Mouse (Mus musculus) layer of hippocampus, postnatal 14 days (tissue): ENCODE measurements around the gene Wdr41. TPM values are rescaled to one million over a fixed set of nuclear protein-coding genes. Genes with fewer than 3 reads are reported as not detected.

Experiments used
- DNase-seq, 2 experiments: peaks; one replicate each; pipeline ENCODE4 v3.0.0; 2021 to 2022; ENCODE audit warnings: low spot score in 2 of 2, mixed read lengths in 1 of 2
- long read RNA-seq, 2 experiments: library from polyadenylated mRNA; stranded (forward); transcript quantifications; one replicate each; pipeline ENCODE4 v2.0.0; 2021
- total RNA-seq, 2 experiments: library from RNA; stranded (reverse); gene quantifications; 2 replicates each; pipeline ENCODE4 v1.2.3; 2021

Wdr41 gene
- total RNA-seq = 10 to 100 TPM; 22.5 to 23.7 TPM
- long read RNA-seq, experiment 1, partial matches to known transcripts = 1 of 12 reads
- long read RNA-seq, experiment 1, other reads (novel, unspliced or antisense) = 11 of 12 reads
- long read RNA-seq, experiment 2, partial matches to known transcripts = 1 of 15 reads
- long read RNA-seq, experiment 2, other reads (novel, unspliced or antisense) = 14 of 15 reads

- peak; percentile 90 to 91 for DNase-seq
Measured at GRCm38 (mm10) chr13:94976219-94977186, at the start of gene Wdr41. Gene Wdr41, plus strand, starts transcription at chr13:94976344.

GRCm38 (mm10) chr13:94928086-94928485, 48.1 kb upstream of the Wdr41 start:
- DNase-seq = no peak

- no peak for DNase-seq
Measured at GRCm38 (mm10) chr13:94938418-94938817, 37.7 kb upstream of the Wdr41 start.

GRCm38 (mm10) chr13:94940104-94940503, 36.0 kb upstream of the Wdr41 start:
- no peak for DNase-seq

- DNase-seq = peak; percentile 40 to 70
Measured at GRCm38 (mm10) chr13:94941230-94941629, 34.9 kb upstream of the Wdr41 start.

- DNase-seq = no peak
Measured at GRCm38 (mm10) chr13:94955941-94956340, 20.2 kb upstream of the Wdr41 start.

GRCm38 (mm10) chr13:94957965-94958364, 18.2 kb upstream of the Wdr41 start:
- DNase-seq = peak in 1 of 2 experiments; percentile 42

GRCm38 (mm10) chr13:94969992-94970553, 6.1 kb upstream of the Wdr41 start:
- no peak for DNase-seq

- DNase-seq = no peak
Measured at GRCm38 (mm10) chr13:94975828-94976218, 321 bp upstream of the Wdr41 start.

- no peak for DNase-seq
Measured at GRCm38 (mm10) chr13:94979081-94979480, 2.9 kb downstream of the Wdr41 start.

GRCm38 (mm10) chr13:94990516-94990915, 14.4 kb downstream of the Wdr41 start:
- DNase-seq = no peak

- DNase-seq = no peak
Measured at GRCm38 (mm10) chr13:95007281-95007680, 31.1 kb downstream of the Wdr41 start.

GRCm38 (mm10) chr13:95009261-95009660, 33.1 kb downstream of the Wdr41 start:
- peak in 1 of 2 experiments; percentile 49 for DNase-seq

- no peak for DNase-seq
Measured at GRCm38 (mm10) chr13:95011546-95012257, 35.6 kb downstream of the Wdr41 start.

- DNase-seq = no peak
Measured at GRCm38 (mm10) chr13:95017278-95017677, 41.1 kb downstream of the Wdr41 start.

GRCm38 (mm10) chr13:95017916-95018315, 41.8 kb downstream of the Wdr41 start:
- DNase-seq = peak; percentile 74 to 76

GRCm38 (mm10) chr13:95019345-95019744, 43.2 kb downstream of the Wdr41 start:
- DNase-seq = no peak

GRCm38 (mm10) chr13:95020216-95020615, 44.1 kb downstream of the Wdr41 start:
- DNase-seq = no peak

- DNase-seq = no peak
Measured at GRCm38 (mm10) chr13:95030828-95031227, 54.7 kb downstream of the Wdr41 start.

- no peak for DNase-seq
Measured at GRCm38 (mm10) chr13:95032127-95032831, 56.1 kb downstream of the Wdr41 start.

- DNase-seq = no peak
Measured at GRCm38 (mm10) chr13:95032973-95033372, 56.8 kb downstream of the Wdr41 start.
